Mouse (Mus musculus) heart, postnatal 0 days (tissue): Measurements from ENCODE around the gene Spem2. TPM values are rescaled to one million over a fixed set of nuclear protein-coding genes. Genes with fewer than 3 reads are reported as not detected.

Source experiments
- ATAC-seq: fragments of 200-750 bp; cut with Nextera tagmentation; 2 replicates; pipeline ENCODE4 v1.8.0; 2017; ENCODE audit warnings: low read depth, moderate number of reproducible peaks, moderate library complexity; ENCODE audit not compliant: insufficient read depth
- DNase-seq: peaks from one replicate; pipeline ENCODE4 v3.0.0-alpha.2; 2016; ENCODE audit warnings: low spot score
- H3K27ac ChIP-seq: fragments of 300-500 bp; sonication (generic); 2 replicates; pipeline ENCODE4 v1.5.1; 2014; ENCODE audit warnings: low read depth, mild to moderate bottlenecking
- H3K27me3 ChIP-seq: fragments of 300-500 bp; sonication (generic); 2 replicates; pipeline ENCODE4 v1.6.1; 2014; ENCODE audit warnings: low read length, mixed read lengths; ENCODE audit not compliant: control insufficient read depth, insufficient read depth
- H3K36me3 ChIP-seq: fragments of 300-500 bp; sonication (generic); replicated peaks from 2 replicates; pipeline ENCODE4 v1.6.1; 2014; ENCODE audit warnings: low read length, mixed read lengths; ENCODE audit not compliant: control insufficient read depth, insufficient read depth
- H3K4me1 ChIP-seq: fragments of 300-500 bp; sonication (generic); 2 replicates; pipeline ENCODE4 v1.6.1; 2014; ENCODE audit warnings: antibody characterized with exemption; ENCODE audit not compliant: control insufficient read depth, insufficient read depth
- H3K4me2 ChIP-seq: fragments of 300-500 bp; sonication (generic); 2 replicates; pipeline ENCODE4 v1.6.1; 2014; ENCODE audit warnings: low read depth, mild to moderate bottlenecking, low read length, moderate library complexity
- H3K4me3 ChIP-seq: fragments of 300-500 bp; sonication (generic); 2 replicates; pipeline ENCODE4 v1.5.1; 2014; ENCODE audit warnings: low read depth, low read length
- H3K9ac ChIP-seq: fragments of 300-500 bp; sonication (generic); replicated peaks from 2 replicates; pipeline ENCODE4 v1.6.1; 2014; ENCODE audit warnings: low read depth, low read length, mixed read lengths
- H3K9me3 ChIP-seq: fragments of 300-500 bp; sonication (generic); replicated peaks from 2 replicates; pipeline ENCODE4 v1.6.1; 2016; ENCODE audit warnings: low read length; ENCODE audit not compliant: control insufficient read depth
- CTCF ChIP-seq: IDR thresholded peaks from 2 replicates; pipeline ENCODE4 v1.5.1; 2016; ENCODE audit warnings: antibody characterized with exemption, control low read depth, low read depth
- EP300 ChIP-seq: IDR thresholded peaks from 2 replicates; pipeline ENCODE4 v1.6.1; 2016; ENCODE audit warnings: antibody characterized with exemption, low read depth
- WGBS: fragments of 180-500 bp; shearing (Covaris S2); extraction: QIAGEN DNeasy Blood & Tissue Kit; methylation state at CpG from one replicate; pipeline ENCODE4 v1.1.7; 2014; 5-methylcytosine and 5-hydroxymethylcytosine counted together
- polyA plus RNA-seq: library from polyadenylated mRNA; unstranded; fragments of >200 nt; fragmentation: Nextera tagmentation; extraction: Ambion mirVana; gene quantifications from 2 replicates; pipeline ENCODE4 v1.2.1, GENCODE M21; 2015
- total RNA-seq: library from RNA; depleted of rRNA; stranded (reverse); fragments of >200 nt; gene quantifications from 2 replicates; pipeline ENCODE4 v1.2.3, GENCODE M21; 2014; ENCODE audit warnings: low replicate concordance

Spem2 gene
- total and polyA plus RNA-seq, 2 experiments from 2014 or later = not detected

- H3K4me2 ChIP-seq = no peak overlapping the region
- no peak for ATAC-seq
- no peak overlapping the region for H3K27ac ChIP-seq
- no peak overlapping the region for H3K4me3 ChIP-seq
- no peaks in the 10 kb centered on the region for H3K9me3 ChIP-seq
- no peak overlapping the region for H3K9ac ChIP-seq
- no peaks in the 10 kb centered on the region for H3K36me3 ChIP-seq
- peaks cover 11% of the 10 kb centered on the region; the same call in 1 of the 2 replicates for H3K4me1 ChIP-seq
- TF ChIP-seq CTCF (no peak), EP300 (no peak)
- no peak for DNase-seq
- peaks cover 41% of the 10 kb centered on the region for H3K27me3 ChIP-seq
- WGBS = 22% methylated on average over 9 of the region's 9 CpGs
Observed at GRCm38 (mm10) chr11:69835326-69835965, 17.2 kb upstream of the Spem2 start.

- no peaks in the 10 kb centered on the region for H3K9me3 ChIP-seq
- H3K4me1 ChIP-seq = peaks cover 7% of the 10 kb centered on the region; the same call in 1 of the 2 replicates
- peaks cover 41% of the 10 kb centered on the region for H3K27me3 ChIP-seq
- TF ChIP-seq CTCF (no peak), EP300 (no peak)
- H3K4me3 ChIP-seq = peak overlapping the region; percentile 31
- H3K36me3 ChIP-seq = no peaks in the 10 kb centered on the region
- peak overlapping the region; percentile 47 for H3K9ac ChIP-seq
- no peak overlapping the region for H3K27ac ChIP-seq
- WGBS = 10% methylated on average over 33 of the region's 48 CpGs
- peak overlapping the region; percentile 59 for H3K4me2 ChIP-seq
- DNase-seq (no peak), ATAC-seq (no peak)
Observed at GRCm38 (mm10) chr11:69834001-69834549, 15.8 kb upstream of the Spem2 start.

GRCm38 (mm10) chr11:69833554-69833953, 15.3 kb upstream of the Spem2 start:
- no peak for DNase-seq
- no peak for ATAC-seq
- peaks cover 41% of the 10 kb centered on the region for H3K27me3 ChIP-seq

GRCm38 (mm10) chr11:69828832-69829231, 10.6 kb upstream of the Spem2 start:
- Histone ChIP-seq H3K4me1 (no peaks in the 10 kb centered on the region), H3K4me2 (no peak overlapping the region), H3K9ac (no peak overlapping the region), H3K4me3 (no peak overlapping the region), H3K27ac (no peak overlapping the region), H3K36me3 (0 out of 2 replicates have a peak, but pooled peaks cover 15% of the 10 kb centered on the region), H3K27me3 (peaks cover 9% of the 10 kb centered on the region), H3K9me3 (no peaks in the 10 kb centered on the region)
- TF ChIP-seq EP300 (no peak), CTCF (no peak)
- ATAC-seq (no peak), DNase-seq (no peak)
- 80% methylated on average over 5 of the region's 5 CpGs for WGBS

More at GRCm38 (mm10) chr11:69833554-69833953, 15.3 kb upstream of the Spem2 start:
- Histone ChIP-seq H3K4me1 (0 out of 2 replicates have a peak, but pooled peaks cover 4% of the 10 kb centered on the region), H3K4me2 (peak overlapping the region; percentile 59), H3K4me3 (peak overlapping the region; percentile 31), H3K9ac (no peak overlapping the region; the same call in 1 of the 2 replicates), H3K9me3 (no peaks in the 10 kb centered on the region), H3K27ac (no peak overlapping the region), H3K36me3 (no peaks in the 10 kb centered on the region)
- 47% methylated on average over 8 of the region's 8 CpGs for WGBS
- TF ChIP-seq CTCF (no peak), EP300 (no peak)

- no peaks in the 10 kb centered on the region for H3K27me3 ChIP-seq
- no peaks in the 10 kb centered on the region for H3K9me3 ChIP-seq
- ATAC-seq (no peak), DNase-seq (no peak)
- H3K27ac ChIP-seq = no peak overlapping the region
- no peak overlapping the region for H3K4me3 ChIP-seq
- H3K36me3 ChIP-seq = 0 out of 2 replicates have a peak, but pooled peaks cover 15% of the 10 kb centered on the region
- H3K4me2 ChIP-seq = no peak overlapping the region
- TF ChIP-seq EP300 = no peak
- no peak for TF ChIP-seq CTCF
- no peak overlapping the region for H3K9ac ChIP-seq
- WGBS = 73% methylated on average over 2 of the region's 2 CpGs
- no peaks in the 10 kb centered on the region for H3K4me1 ChIP-seq
Observed at GRCm38 (mm10) chr11:69823456-69823855, 5.2 kb upstream of the Spem2 start.
